Mouse (Mus musculus) kidney, adult 10 weeks (tissue): ENCODE measurements around the gene Gm29427. TPM values are rescaled to one million over a fixed set of nuclear protein-coding genes. Genes with fewer than 3 reads are reported as not detected.

ENCODE experiments used
- polyA plus RNA-seq: library from polyadenylated mRNA; stranded (reverse); fragments of 350-450 nt; fragmentation: Illumina TruSeq; extraction: RNeasy Lipid Tissue Mini Kit (QIAGEN cat#74804); gene quantifications from one replicate; pipeline ENCODE4 v1.2.3, GENCODE M21; 2014; ENCODE audit warnings: low read depth, low replicate concordance

The Gm29427 gene
- polyA plus RNA-seq: not detected

GRCm38 (mm10) chr1:130715561-130716217 lies at the start of gene Gm29427:
Gene Gm29427 (minus strand): TSS chr1:130715799.

GRCm38 (mm10) chr1:130731741-130732337 lies 16.2 kb upstream of the Gm29427 start, which contains the start of gene AA986860:
Gene AA986860 (plus strand): TSS chr1:130731976.

GRCm38 (mm10) chr1:130729153-130729552 lies 13.6 kb upstream of the Gm29427 start, which contains the start of gene Pfkfb2:
Gene Pfkfb2 (minus strand): TSS chr1:130729253.

GRCm38 (mm10) chr1:130717291-130717871 lies 1.8 kb upstream of the Gm29427 start, which contains the start of gene Yod1:
Gene Yod1 (plus strand): TSS chr1:130717327.

GRCm38 (mm10) chr1:130661454-130661853 lies 54.1 kb downstream of the Gm29427 start, which contains the start of gene C4bp:
Gene C4bp (minus strand): TSS chr1:130661632.

GRCm38 (mm10) chr1:130629521-130629920 lies 86.1 kb downstream of the Gm29427 start, which contains the start of gene Zp3r:
Gene Zp3r (minus strand): TSS chr1:130629621.

Other genes with a start within 250 kb of the Gm29427 start
- not detected for gene Zp3r, start 86.2 kb downstream of the Gm29427 start, polyA plus RNA-seq
- gene C4bp, start 54.2 kb downstream of the Gm29427 start, polyA plus RNA-seq: not detected
- gene Yod1, start 1.5 kb upstream of the Gm29427 start, polyA plus RNA-seq: 11.8 TPM
- gene Pfkfb2, start 13.5 kb upstream of the Gm29427 start, polyA plus RNA-seq: 19.6 TPM
- gene AA986860, start 16.2 kb upstream of the Gm29427 start, polyA plus RNA-seq: 5.7 TPM
- gene Fcamr, start 85.1 kb upstream of the Gm29427 start, polyA plus RNA-seq: 0.77 TPM
- gene Pigr, start 110.9 kb upstream of the Gm29427 start, polyA plus RNA-seq: 28.2 TPM
- 2.7 TPM for gene Fcmr, start 149.9 kb upstream of the Gm29427 start, polyA plus RNA-seq
- gene Il24, start 171.7 kb upstream of the Gm29427 start, polyA plus RNA-seq: not detected
- gene Il20, start 195.7 kb upstream of the Gm29427 start, polyA plus RNA-seq: not detected
- gene Il19, start 224.3 kb upstream of the Gm29427 start, polyA plus RNA-seq: not detected